Mouse (Mus musculus) macrophage (primary cell): ENCODE measurements around the gene B3galt1. TPM values are rescaled to one million over a fixed set of nuclear protein-coding genes. Genes with fewer than 3 reads are reported as not detected.

Experiments
- H3K27ac ChIP-seq: fragments of 350-480 bp; formaldehyde crosslinking; 2 replicates; pipeline ENCODE4 v1.9.0; 2021
- H3K36me3 ChIP-seq: fragments of 350-480 bp; formaldehyde crosslinking; 2 replicates; pipeline ENCODE4 v1.9.0; 2021; ENCODE audit errors: inconsistent target
- H3K4me3 ChIP-seq: fragments of 350-480 bp; formaldehyde crosslinking; 2 replicates; pipeline ENCODE4 v1.9.0; 2021; ENCODE audit errors: inconsistent target
- H3K79me2 ChIP-seq: fragments of 350-480 bp; formaldehyde crosslinking; 2 replicates; pipeline ENCODE4 v1.9.0; 2021; ENCODE audit errors: inconsistent target
- WGBS: methylation state at CpG from one replicate; pipeline ENCODE4 v1.1.7; 2026; ENCODE audit warnings: inconsistent platforms; ENCODE audit not compliant: missing documents; 5-methylcytosine and 5-hydroxymethylcytosine counted together
- polyA plus RNA-seq: library from polyadenylated mRNA; stranded (reverse); fragments of 250-400 nt; gene quantifications from 3 replicates; pipeline ENCODE4 v1.2.4, GENCODE M21; 2018; ENCODE audit warnings: inconsistent platforms

Gene B3galt1
- polyA plus RNA-seq, 1 experiment from 2014 or later: not detected

- H3K36me3 ChIP-seq: no peaks in the 10 kb centered on the region
- H3K4me3 ChIP-seq: no peak overlapping the region
- no peak overlapping the region for H3K27ac ChIP-seq
- H3K79me2 ChIP-seq: no peaks in the 10 kb centered on the region
- WGBS: 5% methylated on average over 3 of the region's 3 CpGs
Measured at GRCm38 (mm10) chr2:67627667-67628066, 62.0 kb downstream of the B3galt1 start.

DNA sequence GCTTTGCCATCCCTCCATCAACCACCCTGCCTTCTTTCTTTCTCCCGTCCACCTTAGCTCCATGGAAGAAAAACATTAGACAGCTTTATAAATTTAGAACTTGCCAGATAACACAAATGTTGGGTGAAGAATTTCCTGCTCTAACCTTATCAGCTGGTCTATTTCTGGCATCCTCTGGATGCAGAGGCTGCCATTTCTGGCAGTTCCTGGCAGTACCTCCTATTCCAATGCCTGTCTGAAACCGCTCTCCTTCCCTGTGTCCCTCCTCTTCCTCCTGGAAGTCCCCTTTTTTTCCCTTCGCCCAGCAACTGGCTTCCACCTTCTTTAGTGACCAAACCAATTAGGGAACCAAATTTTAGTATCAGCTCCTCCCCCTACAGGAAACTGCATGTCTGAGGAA lies 62.6 kb downstream of the B3galt1 start:
- H3K36me3 ChIP-seq: no peaks in the 10 kb centered on the region
- H3K27ac ChIP-seq: no peak overlapping the region
- WGBS: 60% methylated on average over 3 of the region's 3 CpGs
- no peaks in the 10 kb centered on the region for H3K79me2 ChIP-seq
- H3K4me3 ChIP-seq: no peak overlapping the region

DNA sequence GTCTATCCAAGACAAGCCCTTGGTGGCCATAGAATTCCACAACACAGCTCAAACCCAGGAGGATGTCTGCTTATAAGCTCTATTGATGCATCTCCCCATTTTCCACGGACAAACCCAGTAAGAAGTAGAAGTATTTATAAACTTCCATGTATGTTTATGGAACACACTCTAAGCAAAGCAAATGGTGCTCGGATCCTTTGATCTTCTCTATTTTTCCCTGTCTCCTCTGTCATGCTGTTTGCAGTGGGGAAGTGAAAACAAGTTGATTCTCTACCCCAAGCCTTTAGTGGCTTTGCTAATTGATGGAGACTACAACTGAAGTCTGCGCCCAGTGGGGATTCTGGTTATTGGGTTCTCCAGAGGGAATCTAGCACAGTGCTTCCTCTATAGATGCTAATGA lies 89.2 kb downstream of the B3galt1 start:
- no peaks in the 10 kb centered on the region for H3K36me3 ChIP-seq
- WGBS: 76% methylated on average over 3 of the region's 3 CpGs
- no peaks in the 10 kb centered on the region for H3K79me2 ChIP-seq
- H3K4me3 ChIP-seq: no peak overlapping the region
- no peak overlapping the region for H3K27ac ChIP-seq

DNA sequence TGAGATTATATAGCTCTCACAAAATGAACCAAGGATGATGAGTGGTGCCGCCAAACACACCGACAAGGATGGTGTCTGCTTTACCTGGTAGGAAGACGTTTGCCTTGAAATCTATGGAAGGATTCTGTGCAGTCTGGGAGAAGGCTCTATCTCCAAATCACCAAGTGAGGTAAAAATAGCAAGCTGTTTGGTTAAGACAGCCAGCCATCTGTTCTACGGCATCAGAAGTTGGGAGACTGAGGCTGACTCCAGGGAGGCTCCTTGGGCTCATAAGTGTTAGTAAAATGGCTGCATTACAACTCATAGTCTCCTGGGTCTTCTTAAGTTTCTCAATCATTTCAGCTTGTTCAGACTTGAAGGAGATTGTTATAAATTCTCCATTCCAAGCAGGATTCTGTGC lies 91.7 kb downstream of the B3galt1 start:
- Histone ChIP-seq H3K27ac (no peak overlapping the region), H3K4me3 (no peak overlapping the region), H3K36me3 (no peaks in the 10 kb centered on the region), H3K79me2 (no peaks in the 10 kb centered on the region)
- 79% methylated on average over 4 of the region's 4 CpGs for WGBS

- Histone ChIP-seq H3K36me3 (no peaks in the 10 kb centered on the region), H3K4me3 (no peak overlapping the region), H3K79me2 (no peaks in the 10 kb centered on the region), H3K27ac (no peak overlapping the region)
- WGBS: 79% methylated on average over 1 of the region's 1 CpGs
Measured at GRCm38 (mm10) chr2:67658091-67658490, 92.4 kb downstream of the B3galt1 start.

DNA sequence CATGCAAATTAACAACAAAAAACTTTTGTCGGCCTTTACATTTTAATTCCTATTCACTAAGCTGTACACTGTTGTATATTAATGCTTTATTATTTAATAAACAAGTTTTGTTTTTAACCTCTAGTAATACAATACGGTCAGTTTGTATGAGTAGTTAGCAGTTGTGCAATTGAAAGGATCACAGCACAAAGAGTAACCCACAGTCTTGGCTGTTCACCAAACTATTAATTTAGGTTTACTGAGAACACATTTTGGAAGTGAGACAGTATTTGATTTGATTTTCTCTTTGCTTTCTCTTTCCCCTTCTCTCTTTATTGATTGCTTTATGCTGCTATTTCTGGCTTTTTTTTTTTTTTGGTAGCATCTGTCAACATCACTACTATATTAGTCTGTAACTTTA lies 106.0 kb downstream of the B3galt1 start:
- Histone ChIP-seq H3K79me2 (no peaks in the 10 kb centered on the region), H3K4me3 (no peak overlapping the region), H3K27ac (no peak overlapping the region), H3K36me3 (no peaks in the 10 kb centered on the region)
- WGBS: 82% methylated on average over 2 of the region's 2 CpGs

DNA sequence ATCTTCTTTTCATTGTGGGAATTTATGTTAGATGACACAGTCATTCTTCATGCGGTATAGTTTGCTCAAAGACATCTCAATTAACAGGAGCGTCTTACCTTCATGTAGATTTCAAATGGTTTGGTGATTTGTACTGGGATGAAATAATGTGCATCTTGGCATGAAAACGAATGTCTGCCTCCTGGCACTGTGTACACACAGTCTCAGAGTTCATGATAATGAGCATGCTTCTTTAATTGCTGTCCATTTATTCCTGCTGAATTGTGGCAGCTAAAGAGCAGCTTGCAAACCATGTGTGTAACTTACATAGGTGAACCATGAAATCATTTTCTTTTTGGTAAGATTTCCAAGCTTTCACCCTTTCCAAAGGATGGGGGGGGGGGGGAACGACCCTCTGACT lies 112.0 kb downstream of the B3galt1 start:
- Histone ChIP-seq H3K36me3 (no peaks in the 10 kb centered on the region), H3K4me3 (no peak overlapping the region), H3K27ac (no peak overlapping the region), H3K79me2 (no peaks in the 10 kb centered on the region)
- 77% methylated on average over 4 of the region's 4 CpGs for WGBS

DNA sequence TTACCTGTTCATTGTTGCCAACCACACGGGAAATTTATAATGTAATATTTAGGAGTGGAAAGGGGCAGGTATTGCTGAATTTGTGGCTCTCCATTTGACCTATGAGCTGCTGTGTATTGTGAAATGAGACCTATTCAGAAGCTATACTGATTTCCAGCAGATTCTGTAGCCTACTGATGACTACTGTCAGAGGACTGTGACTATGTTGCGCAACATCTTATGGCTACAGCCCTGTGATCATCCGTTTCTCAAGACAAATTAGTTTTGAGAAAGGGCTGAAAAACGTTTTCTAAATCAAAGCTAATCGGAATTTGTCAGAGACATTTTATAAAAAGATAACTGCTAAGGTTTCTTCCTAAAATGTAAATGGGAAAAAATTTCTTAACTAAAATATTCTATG lies 158.6 kb downstream of the B3galt1 start:
- H3K79me2 ChIP-seq: no peaks in the 10 kb centered on the region
- H3K36me3 ChIP-seq: no peaks in the 10 kb centered on the region
- no peak overlapping the region for H3K4me3 ChIP-seq
- no peak overlapping the region for H3K27ac ChIP-seq
- 78% methylated on average over 5 of the region's 5 CpGs for WGBS

DNA sequence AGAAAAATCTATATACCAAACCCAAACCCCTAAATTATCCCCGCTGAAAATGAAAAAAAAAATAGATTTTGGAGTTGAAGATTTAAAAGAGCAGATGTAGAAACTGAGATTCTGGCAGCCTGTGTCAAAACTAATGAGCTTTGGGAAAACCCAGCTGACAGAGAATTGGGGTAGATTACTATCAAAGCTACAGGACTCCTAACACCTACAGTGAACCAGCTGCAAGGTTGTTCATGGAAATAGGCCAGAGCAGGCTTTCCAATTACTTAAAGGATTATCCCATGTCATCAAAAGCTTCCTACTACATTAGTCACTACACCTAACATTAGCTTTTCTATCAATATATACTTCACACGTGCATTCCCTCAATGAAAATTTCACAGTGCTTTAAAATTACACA lies 165.1 kb downstream of the B3galt1 start:
- Histone ChIP-seq H3K36me3 (no peaks in the 10 kb centered on the region), H3K27ac (no peak overlapping the region), H3K79me2 (no peaks in the 10 kb centered on the region), H3K4me3 (no peak overlapping the region)
- 68% methylated on average over 2 of the region's 2 CpGs for WGBS

DNA sequence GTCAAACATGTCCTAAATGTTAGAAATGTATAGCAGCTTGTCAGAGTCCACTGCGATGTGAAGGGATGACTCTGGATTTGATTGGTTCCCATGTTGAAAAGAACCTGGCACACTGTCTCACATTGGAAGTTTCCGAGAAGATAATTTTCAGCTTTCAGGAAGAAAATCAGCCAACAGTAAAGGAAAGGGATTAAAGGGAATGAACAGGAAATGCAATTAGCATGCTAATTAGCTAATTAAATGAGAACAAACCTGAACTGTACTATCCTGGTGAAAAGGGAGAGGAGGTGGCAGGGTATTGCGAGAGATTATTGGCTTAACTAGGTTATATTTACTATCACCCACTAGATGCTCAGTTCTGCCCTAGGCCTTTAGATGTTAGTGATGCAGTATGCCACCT lies 185.9 kb downstream of the B3galt1 start:
- WGBS: 90% methylated on average over 3 of the region's 3 CpGs
- H3K27ac ChIP-seq: no peak overlapping the region
- no peaks in the 10 kb centered on the region for H3K36me3 ChIP-seq
- H3K79me2 ChIP-seq: no peaks in the 10 kb centered on the region
- no peak overlapping the region for H3K4me3 ChIP-seq

- Histone ChIP-seq H3K4me3 (no peak overlapping the region), H3K79me2 (no peaks in the 10 kb centered on the region), H3K36me3 (no peaks in the 10 kb centered on the region), H3K27ac (no peak overlapping the region)
- WGBS: 90% methylated on average over 6 of the region's 6 CpGs
Measured at GRCm38 (mm10) chr2:67756507-67756906, 190.8 kb downstream of the B3galt1 start.

GRCm38 (mm10) chr2:67787536-67787935 lies 221.9 kb downstream of the B3galt1 start:
- Histone ChIP-seq H3K27ac (no peak overlapping the region), H3K4me3 (no peak overlapping the region), H3K36me3 (no peaks in the 10 kb centered on the region), H3K79me2 (no peaks in the 10 kb centered on the region)
- 76% methylated on average over 3 of the region's 3 CpGs for WGBS

- Histone ChIP-seq H3K27ac (no peak overlapping the region), H3K79me2 (no peaks in the 10 kb centered on the region), H3K4me3 (no peak overlapping the region), H3K36me3 (no peaks in the 10 kb centered on the region)
- 86% methylated on average over 4 of the region's 4 CpGs for WGBS
Measured at GRCm38 (mm10) chr2:67797561-67797960, 231.9 kb downstream of the B3galt1 start.

- Histone ChIP-seq H3K36me3 (no peaks in the 10 kb centered on the region), H3K27ac (no peak overlapping the region), H3K79me2 (no peaks in the 10 kb centered on the region), H3K4me3 (no peak overlapping the region)
- WGBS: 75% methylated on average over 3 of the region's 3 CpGs
Measured at GRCm38 (mm10) chr2:67799981-67800380, 234.3 kb downstream of the B3galt1 start.

DNA sequence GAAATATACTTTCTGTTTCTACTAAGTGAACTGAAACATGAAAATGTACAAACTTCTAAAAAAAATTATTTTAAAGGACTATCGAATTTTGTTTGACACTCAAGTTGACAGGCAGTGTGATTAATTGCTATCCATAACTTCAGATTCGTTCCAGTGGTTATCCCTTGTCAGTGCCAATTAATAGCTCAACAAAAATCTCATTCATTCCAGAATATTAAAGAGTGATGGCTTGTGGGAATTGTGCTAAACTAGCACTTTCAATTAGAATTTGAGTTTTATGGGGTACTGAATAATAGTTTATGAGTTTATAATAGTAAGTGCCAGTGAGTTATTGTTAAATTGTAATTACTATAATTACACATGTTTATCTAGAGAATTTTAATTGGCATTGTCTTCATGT lies 250.5 kb downstream of the B3galt1 start:
- Histone ChIP-seq H3K36me3 (no peaks in the 10 kb centered on the region), H3K79me2 (no peaks in the 10 kb centered on the region), H3K27ac (no peak overlapping the region), H3K4me3 (no peak overlapping the region)
- 52% methylated on average over 2 of the region's 2 CpGs for WGBS

- Histone ChIP-seq H3K36me3 (no peaks in the 10 kb centered on the region), H3K4me3 (no peak overlapping the region), H3K79me2 (no peaks in the 10 kb centered on the region), H3K27ac (no peak overlapping the region)
- whole genome bisulfite sequencing: 80% methylated on average over 2 of the region's 2 CpGs
Measured at GRCm38 (mm10) chr2:67818014-67818413, 252.3 kb downstream of the B3galt1 start.
